12 mouse cellular contexts compared by ENCODE assay signal in genomic region chr6:85186744-85187059, GRCm38 (mm10). TPM values are rescaled to one million over a fixed set of nuclear protein-coding genes. Genes with fewer than 3 reads are reported as not detected.
DNase-seq lines count a peak whose midpoint lies in the region; ATAC-seq and TF ChIP-seq lines count a peak whose summit lies in the region.
"Had no signal": no experiment of that assay in that cellular context is flagged by ENCODE, and none has a peak within 500 bp of the region (broad histone marks: within the 10 kb centered on the region; RNA-seq: fewer than 3 reads in every experiment).

No protein-coding gene starts in this region.

- 0% methylated on average over 15 of the region's 15 CpGs for WGBS in heart, embryonic 12.5 days
- under 1% methylated on average over 15 of the region's 15 CpGs for WGBS in limb, embryonic 11.5 days

- H3K4me3 ChIP-seq in heart, embryonic 12.5 days: peak overlapping the region; percentile 48; the same call in 1 of the 2 replicates
- H3K4me3 ChIP-seq in testis, adult 2 months (ENCODE audit: control insufficient read depth, low read depth, low read length): peak overlapping the region; percentile 11
- H3K4me3 ChIP-seq in limb, embryonic 11.5 days (ENCODE audit: low read depth, low read length): no peak overlapping the region
- H3K4me3 ChIP-seq: megakaryocyte, embryonic 14.5 days had no signal

- no peaks in the 10 kb centered on the region for H3K36me3 ChIP-seq in heart, embryonic 12.5 days
- H3K36me3 ChIP-seq in testis, adult 2 months (ENCODE audit: control insufficient read depth, insufficient read depth, low read length): no peaks in the 10 kb centered on the region
- no peaks in the 10 kb centered on the region for H3K36me3 ChIP-seq in limb, embryonic 11.5 days (ENCODE audit: control insufficient read depth, insufficient read depth, low read length)

- TF ChIP-seq POLR2A in testis, adult 2 months (IDR thresholded peaks at IDR 0.05; ENCODE audit: control insufficient read depth, low read depth, low read length): no peak

- no peak overlapping the region for H3K9ac ChIP-seq in heart, embryonic 12.5 days
- H3K9ac ChIP-seq in limb, embryonic 11.5 days (ENCODE audit: low read length): no peak overlapping the region

- peak overlapping the region; percentile 81; the same call in 1 of the 2 replicates for H3K4me2 ChIP-seq in heart, embryonic 12.5 days
- H3K4me2 ChIP-seq in limb, embryonic 11.5 days (ENCODE audit: low read depth, severe bottlenecking): no peak overlapping the region

- no peak for TF ChIP-seq CTCF in testis, adult 2 months (IDR thresholded peaks at IDR 0.05; ENCODE audit: control insufficient read depth, insufficient read depth, insufficient replicate concordance, low read depth, low read length)

- H3K27me3 ChIP-seq in heart, embryonic 12.5 days (replicated peaks): peaks cover 89% of the 10 kb centered on the region
- H3K27me3 ChIP-seq in testis, adult 2 months (ENCODE audit: control insufficient read depth, insufficient read depth, low read length): peaks cover 15% of the 10 kb centered on the region
- H3K27me3 ChIP-seq in limb, embryonic 11.5 days (ENCODE audit: control insufficient read depth, insufficient read depth, low read length): peaks cover 68% of the 10 kb centered on the region

- ATAC-seq in heart, embryonic 12.5 days (ENCODE audit: insufficient number of reproducible peaks, low FRiP score): no peak
- ATAC-seq in limb, embryonic 11.5 days (ENCODE audit: insufficient number of reproducible peaks, low FRiP score, low TSS enrichment, low read depth): no peak

- H3K9me3 ChIP-seq in heart, embryonic 12.5 days (replicated peaks): no peaks in the 10 kb centered on the region
- no peaks in the 10 kb centered on the region for H3K9me3 ChIP-seq in limb, embryonic 11.5 days (ENCODE audit: control insufficient read depth, low read length)

- H3K27ac ChIP-seq in heart, embryonic 12.5 days (ENCODE audit: poor library complexity, severe bottlenecking): no peak overlapping the region
- no peak overlapping the region for H3K27ac ChIP-seq in testis, adult 2 months (ENCODE audit: control insufficient read depth, insufficient read depth, low read depth, low read length)
- no peak overlapping the region for H3K27ac ChIP-seq in limb, embryonic 11.5 days (replicated peaks; ENCODE audit: low read depth, low read length)

- no peak for DNase-seq in heart, postnatal 4 days
- no peak for DNase-seq in testis, postnatal 14 days (ENCODE audit: low spot score)
- peak; percentile 54 for DNase-seq in limb, embryonic 11.5 days (ENCODE audit: low spot score)
- DNase-seq in thymus, postnatal 10 days (ENCODE audit: low spot score in 2 of 2): no peak
- no peak for DNase-seq in ovary, adult 18-20 months (ENCODE audit: low spot score)
- no peak for DNase-seq in adrenal gland, adult 18-20 months (ENCODE audit: low spot score in 2 of 2)
- DNase-seq: left cerebral cortex, postnatal 4 days had no signal

- H3K4me1 ChIP-seq in heart, embryonic 12.5 days (replicated peaks): peaks cover 31% of the 10 kb centered on the region
- H3K4me1 ChIP-seq in testis, adult 2 months (ENCODE audit: control insufficient read depth, insufficient read depth, low read length): peaks cover 14% of the 10 kb centered on the region
- H3K4me1 ChIP-seq in limb, embryonic 11.5 days (ENCODE audit: control insufficient read depth, insufficient read depth, low read length): peaks cover 14% of the 10 kb centered on the region

RNA-seq across cellular contexts. Expression of gene Emx1, which starts 0.5 kb away (rescaled TPM):
- polyA plus RNA-seq in heart, embryonic 12.5 days (2016; fragmentation: Nextera tagmentation; extraction: Ambion mirVana): not detected in 2 replicates
- not detected for total RNA-seq in heart, postnatal 4 days (2021)
- polyA plus RNA-seq in testis, adult 2 months (2012; rRNA removed): 0.10 and 0.11 TPM in 2 replicates
- 0.34 and 1.4 TPM in 2 replicates for polyA plus RNA-seq in limb, embryonic 11.5 days (2014; fragmentation: Nextera tagmentation; extraction: Ambion mirVana)
- not detected for total RNA-seq in adrenal gland, adult 18-20 months (2021)
- polyA plus RNA-seq: C2C12; stomach, embryonic 14.5 days had no signal

RNA-seq across cellular contexts. Expression of gene Spr, which starts 49.1 kb away (rescaled TPM):
- polyA plus RNA-seq in heart, embryonic 12.5 days (2016; fragmentation: Nextera tagmentation; extraction: Ambion mirVana): 51.2 and 53.7 TPM in 2 replicates
- total RNA-seq in heart, postnatal 4 days (2021): 10 to 100 TPM; 54.4 to 56.7 TPM
- polyA plus RNA-seq in testis, adult 2 months (2012; rRNA removed): 1.8 and 2.3 TPM in 2 replicates
- polyA plus RNA-seq in limb, embryonic 11.5 days (2014; fragmentation: Nextera tagmentation; extraction: Ambion mirVana): 63.3 and 77.8 TPM in 2 replicates
- 10 to 100 TPM; 67.1 to 77.5 TPM for total RNA-seq in adrenal gland, adult 18-20 months (2021)

Comparison
In these comparisons a context has a peak if more than half of its experiments do, and no peak if none do; other contexts are left out.
1. RNA of gene Spr, which starts 49.1 kb away (polyA plus RNA-seq): 63.3 to 77.8 TPM in limb, embryonic 11.5 days and 51.2 to 53.7 TPM in heart, embryonic 12.5 days; 1.8 to 2.3 TPM in testis, adult 2 months; every median in the first group is over 10 times any median in the second.